Mouse (Mus musculus) limb, embryonic 10.5 days (tissue): ENCODE data around the gene Olfr866. TPM values are rescaled to one million over a fixed set of nuclear protein-coding genes. Genes with fewer than 3 reads are reported as not detected.

Source experiments
- DNase-seq: peaks from one replicate; pipeline ENCODE4 v3.0.0-alpha.2; 2017; ENCODE audit warnings: low spot score
- H3K27ac ChIP-seq: fragments of 300-500 bp; sonication (generic); 2 replicates; pipeline ENCODE4 v1.5.1; 2016; ENCODE audit warnings: mild to moderate bottlenecking
- H3K27me3 ChIP-seq: fragments of 300-500 bp; sonication (generic); 2 replicates; pipeline ENCODE4 v1.6.1; 2016; ENCODE audit warnings: low read depth, mild to moderate bottlenecking; ENCODE audit not compliant: poor library complexity, severe bottlenecking
- H3K36me3 ChIP-seq: fragments of 300-500 bp; sonication (generic); 2 replicates; pipeline ENCODE4 v1.6.1; 2016; ENCODE audit warnings: mild to moderate bottlenecking, moderate library complexity
- H3K4me1 ChIP-seq: fragments of 300-500 bp; sonication (generic); 2 replicates; pipeline ENCODE4 v1.6.1; 2016
- H3K4me3 ChIP-seq: fragments of 300-500 bp; sonication (generic); 2 replicates; pipeline ENCODE4 v1.5.1; 2016; ENCODE audit warnings: mild to moderate bottlenecking, moderate library complexity
- H3K9me3 ChIP-seq: fragments of 300-500 bp; sonication (generic); replicated peaks from 2 replicates; pipeline ENCODE4 v1.6.1; 2016; ENCODE audit warnings: mild to moderate bottlenecking
- WGBS: fragments of 180-500 bp; shearing (Covaris S2); methylation state at CpG from one replicate; pipeline ENCODE4 v1.1.7; 2016; 5-methylcytosine and 5-hydroxymethylcytosine counted together
- microRNA-seq: library from miRNA; unstranded; fragments of <30 nt; microRNA quantifications from one replicate; pipeline ENCODE4, GENCODE M21; 2017
- polyA plus RNA-seq: library from polyadenylated mRNA; unstranded; fragments of >200 nt; fragmentation: Nextera tagmentation; extraction: Ambion mirVana; gene quantifications from 2 replicates; pipeline ENCODE4 v1.2.1, GENCODE M21; 2016

Olfr866 gene
- not detected in 2 replicates for polyA plus RNA-seq

DNA sequence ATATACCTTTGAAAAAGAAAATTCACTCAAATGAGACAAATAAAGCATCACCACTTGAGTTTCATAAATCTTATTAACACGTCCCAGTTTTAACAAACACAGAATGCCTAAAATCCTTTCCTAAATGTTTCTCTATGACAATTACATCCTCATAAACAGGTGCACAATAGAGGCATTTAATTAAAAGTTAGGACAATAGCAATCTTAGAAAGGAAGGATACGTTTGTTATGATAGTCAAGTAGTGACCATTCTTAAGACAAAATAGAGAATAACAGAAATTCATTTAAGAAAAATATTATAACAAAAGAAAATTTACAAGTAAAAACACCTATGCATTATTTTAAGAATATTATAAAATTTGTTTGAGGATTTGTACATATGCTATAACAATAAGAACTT lies at the start of gene Olfr866:
Gene Olfr866 (minus strand): TSS at position 101 of the 400 bp plus-strand sequence.
- Histone ChIP-seq H3K27me3 (no peaks in the 10 kb centered on the region), H3K4me3 (no peak within 1 kb of the TSS), H3K4me1 (no peaks in the 10 kb centered on the region), H3K36me3 (no peaks in the 10 kb centered on the region), H3K27ac (no peak within 1 kb of the TSS), H3K9me3 (no peaks in the 10 kb centered on the region; the same call in 1 of the 2 replicates)
- WGBS, result 83% methylated on average over 2 of the region's 2 CpGs
- DNase-seq, result no peak

DNA sequence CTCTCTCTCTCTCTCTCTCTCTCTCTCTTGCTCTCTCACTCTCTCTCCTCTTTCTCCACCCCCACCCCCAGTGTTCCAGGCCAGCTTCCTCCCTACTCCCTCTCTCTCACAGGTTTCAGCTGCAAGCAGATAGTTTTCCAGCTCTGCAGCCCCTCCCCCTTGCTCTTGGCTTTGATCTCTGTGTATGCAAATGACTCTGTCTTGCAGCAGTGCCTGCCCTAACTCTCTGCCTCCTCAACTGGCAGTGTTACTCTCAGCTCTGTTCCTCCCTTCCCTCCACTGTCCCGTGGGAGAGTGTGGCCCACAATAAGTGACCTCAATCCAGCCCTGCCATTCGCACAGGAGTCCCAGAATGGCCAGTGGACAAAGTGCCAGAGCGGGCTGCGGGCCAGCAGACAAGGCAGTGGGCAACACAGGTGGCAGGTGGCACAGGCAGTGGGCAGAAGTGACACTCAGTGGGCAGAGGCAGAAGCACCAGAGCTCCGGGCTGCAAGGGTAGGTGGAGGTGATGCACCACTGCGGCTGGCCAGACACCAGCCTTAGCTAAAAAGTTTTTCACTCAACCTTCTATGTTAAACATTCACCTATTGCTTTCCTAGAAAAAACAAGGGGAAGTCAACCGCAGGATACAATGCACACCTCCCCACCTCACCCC lies 45.8 kb upstream of the Olfr866 start:
- H3K9me3 ChIP-seq, result peaks cover 9% of the 10 kb centered on the region; the same call in 1 of the 2 replicates
- DNase-seq, result no peak
- WGBS, result 63% methylated on average over 7 of the region's 7 CpGs

DNA sequence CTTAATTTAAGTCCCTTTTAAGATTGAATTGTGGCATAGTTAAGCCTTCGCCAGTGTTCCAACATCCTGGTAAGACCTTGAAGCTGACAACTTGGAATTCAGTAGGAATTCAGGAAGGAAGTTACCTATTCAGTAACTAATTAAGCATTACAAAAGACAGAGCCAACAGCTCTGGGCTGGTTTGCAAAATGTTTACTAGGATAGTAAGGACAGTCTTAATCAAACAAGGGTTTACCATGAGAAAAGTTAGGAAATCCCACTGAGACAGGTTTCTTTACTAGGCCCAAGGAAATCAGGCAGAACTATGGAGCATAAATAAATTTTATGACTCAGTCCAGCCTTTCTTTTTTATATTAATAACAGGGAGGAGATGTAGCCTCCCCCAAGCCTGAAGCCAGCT lies 43.5 kb upstream of the Olfr866 start:
- peaks cover 9% of the 10 kb centered on the region; the same call in 1 of the 2 replicates for H3K9me3 ChIP-seq
- no peak overlapping the region for H3K27ac ChIP-seq
- WGBS, result 92% methylated on average over 1 of the region's 1 CpGs
- H3K4me1 ChIP-seq, result no peaks in the 10 kb centered on the region
- no peak overlapping the region for H3K4me3 ChIP-seq
- H3K27me3 ChIP-seq, result no peaks in the 10 kb centered on the region
- no peaks in the 10 kb centered on the region for H3K36me3 ChIP-seq
- no peak for DNase-seq

More for the DNA sequence above, 45.8 kb upstream of the Olfr866 start:
- Histone ChIP-seq H3K27ac (no peak overlapping the region), H3K27me3 (no peaks in the 10 kb centered on the region), H3K36me3 (no peaks in the 10 kb centered on the region), H3K4me3 (no peak overlapping the region), H3K4me1 (no peaks in the 10 kb centered on the region)

DNA sequence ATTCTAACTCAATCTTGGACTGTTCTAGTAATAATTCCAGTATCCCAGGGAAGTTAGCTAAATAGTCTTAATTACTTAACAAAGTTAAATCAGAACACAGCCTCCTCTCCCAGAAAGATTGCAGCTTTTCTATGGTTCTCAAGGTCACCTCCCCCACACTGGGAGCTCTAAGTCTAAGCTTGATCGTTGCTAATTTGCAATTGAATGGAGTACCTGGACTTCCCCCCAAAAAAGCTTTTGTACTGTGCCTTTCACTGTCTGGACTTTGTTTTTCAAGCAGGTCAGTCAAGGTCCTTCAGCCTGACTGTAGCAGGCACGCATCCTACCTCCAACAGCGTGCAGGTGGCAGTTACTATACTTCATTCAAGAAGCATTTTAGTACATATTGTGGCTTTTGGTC lies 42.4 kb upstream of the Olfr866 start:
- Histone ChIP-seq H3K4me1 (no peaks in the 10 kb centered on the region), H3K9me3 (peaks cover 5% of the 10 kb centered on the region; the same call in 1 of the 2 replicates), H3K36me3 (no peaks in the 10 kb centered on the region), H3K27me3 (no peaks in the 10 kb centered on the region), H3K4me3 (no peak overlapping the region), H3K27ac (no peak overlapping the region)
- DNase-seq, result no peak
- WGBS, result 86% methylated on average over 3 of the region's 3 CpGs

DNA sequence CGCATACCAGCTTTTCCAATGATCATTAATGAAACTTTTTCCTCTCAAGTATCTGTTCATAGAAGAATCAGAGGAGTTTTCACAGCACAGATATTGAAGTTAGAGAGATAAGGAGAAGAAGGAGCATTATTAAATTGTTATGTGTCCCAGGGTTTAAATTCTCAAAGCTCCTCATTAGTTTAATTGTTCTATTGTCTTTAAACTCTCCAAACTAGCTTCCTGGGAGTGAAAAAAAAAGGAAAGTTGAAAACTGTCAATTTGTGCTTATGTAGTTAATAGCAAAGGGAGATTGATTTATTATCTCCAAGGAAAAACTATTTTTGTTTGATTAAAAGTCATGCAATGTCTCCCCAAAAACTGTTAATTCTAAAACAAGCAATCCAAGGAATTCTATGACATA lies 29.6 kb upstream of the Olfr866 start, which contains the start of gene Olfr867:
Gene Olfr867 (minus strand): TSS at position 101 of the 400 bp plus-strand sequence.
- Histone ChIP-seq H3K36me3 (no peaks in the 10 kb centered on the region), H3K9me3 (no peaks in the 10 kb centered on the region), H3K27ac (no peak within 1 kb of the TSS), H3K27me3 (no peaks in the 10 kb centered on the region), H3K4me1 (no peaks in the 10 kb centered on the region), H3K4me3 (no peak within 1 kb of the TSS)
- 84% methylated on average over 1 of the region's 1 CpGs for WGBS
- no peak for DNase-seq

DNA sequence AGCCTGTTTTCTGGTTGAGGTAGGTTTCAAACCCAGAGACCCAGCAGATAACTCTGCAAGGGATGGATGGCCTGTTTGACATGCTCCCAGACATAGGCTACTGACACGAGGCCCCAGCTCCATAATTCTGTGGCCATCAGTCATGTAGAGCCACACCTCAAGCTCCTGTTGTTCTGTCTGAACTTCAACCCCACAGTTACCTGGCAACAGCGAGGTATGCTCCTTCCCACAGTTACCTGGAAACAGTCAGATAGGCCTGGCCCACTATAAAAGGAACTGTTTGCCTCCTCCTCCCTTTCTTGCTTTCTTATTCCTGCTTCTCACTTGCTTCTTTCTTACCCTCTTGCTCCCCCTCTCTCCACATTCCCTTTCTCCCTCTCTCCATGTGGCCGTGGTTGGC lies 20.1 kb upstream of the Olfr866 start:
- H3K9me3 ChIP-seq, result peaks cover 10% of the 10 kb centered on the region
- H3K36me3 ChIP-seq, result no peaks in the 10 kb centered on the region
- DNase-seq, result no peak
- no peaks in the 10 kb centered on the region for H3K27me3 ChIP-seq
- no peak overlapping the region for H3K4me3 ChIP-seq
- no peaks in the 10 kb centered on the region for H3K4me1 ChIP-seq
- 79% methylated on average over 3 of the region's 3 CpGs for WGBS
- no peak overlapping the region for H3K27ac ChIP-seq

Small RNAs within 50 kb of the gene (microRNA-seq; reads per million reads assigned to microRNA genes)
- gene Gm26231 (not detected), gene Gm44395 (not detected)

Other genes starting within 250 kb of the Olfr866 start
- gene Olfr58, start 247.8 kb downstream of the Olfr866 start, polyA plus RNA-seq, result not detected in 2 replicates
- not detected in 2 replicates for gene Olfr859, start 223.1 kb downstream of the Olfr866 start, polyA plus RNA-seq
- not detected in 2 replicates for gene Olfr860, start 178.3 kb downstream of the Olfr866 start, polyA plus RNA-seq
- gene Olfr862, start 140.0 kb downstream of the Olfr866 start, polyA plus RNA-seq, result not detected in 2 replicates
- 0.14 TPM in 2 replicates for gene Olfr77, start 111.2 kb downstream of the Olfr866 start, polyA plus RNA-seq
- not detected in 2 replicates for gene Olfr867, start 29.5 kb upstream of the Olfr866 start, polyA plus RNA-seq
- gene Olfr868, start 70.6 kb upstream of the Olfr866 start, polyA plus RNA-seq, result not detected in 2 replicates
- gene Olfr869, start 101.0 kb upstream of the Olfr866 start, polyA plus RNA-seq, result not detected in 2 replicates
- gene Olfr870, start 146.0 kb upstream of the Olfr866 start, polyA plus RNA-seq, result not detected in 2 replicates
- gene Olfr871, start 184.2 kb upstream of the Olfr866 start, polyA plus RNA-seq, result not detected in 2 replicates
- gene Olfr872, start 209.1 kb upstream of the Olfr866 start, polyA plus RNA-seq, result not detected in 2 replicates